Mouse (Mus musculus): Measurements from ENCODE around the gene Zdhhc7. TPM values are rescaled to one million over a fixed set of nuclear protein-coding genes. Genes with fewer than 3 reads are reported as not detected.

Gene Zdhhc7
- polyA plus RNA-seq, 1 experiment from 2014 or later, result 30.6 TPM

DNA sequence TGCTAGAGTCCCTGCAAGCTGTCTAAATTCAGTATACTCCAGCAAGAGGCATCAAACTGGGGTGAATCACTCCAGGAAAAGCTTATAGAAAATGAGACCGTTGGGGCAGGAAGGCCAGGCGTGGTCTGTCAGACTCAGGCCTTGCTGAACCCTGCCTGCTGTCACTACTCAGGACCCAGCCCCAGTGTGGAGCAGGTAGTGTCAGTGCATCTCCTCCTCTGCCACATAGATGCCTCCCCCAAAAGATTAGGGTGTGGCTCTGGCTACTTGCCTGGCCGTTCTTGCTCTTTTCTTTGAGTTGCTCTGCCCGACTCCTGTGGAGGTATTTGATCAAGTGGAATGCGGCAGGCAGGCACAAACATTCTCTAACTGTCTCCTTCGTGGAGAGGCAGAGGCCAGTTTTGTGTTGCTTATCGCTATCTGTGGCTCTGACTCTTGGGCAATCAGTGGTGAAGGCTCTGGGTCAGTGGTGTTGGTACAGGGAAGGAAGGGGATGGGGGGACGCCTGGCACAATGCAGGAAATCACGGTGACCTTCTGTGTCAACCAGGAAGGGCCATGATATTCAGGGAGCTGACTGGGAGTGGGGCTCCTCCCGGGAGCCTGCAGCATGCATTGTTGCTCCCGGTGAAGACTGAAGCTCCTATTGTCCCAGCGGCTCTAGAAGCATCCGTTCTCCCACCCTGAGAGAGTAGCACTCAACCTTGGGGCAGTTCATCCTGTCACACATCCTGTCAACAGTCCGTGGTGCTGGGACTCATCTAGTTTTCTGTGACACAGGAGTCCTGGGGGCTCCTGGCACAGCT, 25.3 kb upstream of the Zdhhc7 start:
- no peak overlapping the region; the same call in 1 of the 2 replicates for H3K9ac ChIP-seq
- ATAC-seq (ENCODE audit: low FRiP score), result no peak
- peaks cover 41% of the 10 kb centered on the region for H3K4me1 ChIP-seq
- no peaks in the 10 kb centered on the region for H3K36me3 ChIP-seq
- H3K9me3 ChIP-seq (replicated peaks), result no peaks in the 10 kb centered on the region
- WGBS, result 32% methylated on average over 14 of the region's 14 CpGs
- no peak overlapping the region for H3K4me3 ChIP-seq
- H3K27ac ChIP-seq, result peak overlapping the region; percentile 24; the same call in 1 of the 2 replicates
- no peak overlapping the region for H3K4me2 ChIP-seq (replicated peaks)
- H3K27me3 ChIP-seq, result 0 out of 2 replicates have a peak, but pooled peaks cover 4% of the 10 kb centered on the region

DNA sequence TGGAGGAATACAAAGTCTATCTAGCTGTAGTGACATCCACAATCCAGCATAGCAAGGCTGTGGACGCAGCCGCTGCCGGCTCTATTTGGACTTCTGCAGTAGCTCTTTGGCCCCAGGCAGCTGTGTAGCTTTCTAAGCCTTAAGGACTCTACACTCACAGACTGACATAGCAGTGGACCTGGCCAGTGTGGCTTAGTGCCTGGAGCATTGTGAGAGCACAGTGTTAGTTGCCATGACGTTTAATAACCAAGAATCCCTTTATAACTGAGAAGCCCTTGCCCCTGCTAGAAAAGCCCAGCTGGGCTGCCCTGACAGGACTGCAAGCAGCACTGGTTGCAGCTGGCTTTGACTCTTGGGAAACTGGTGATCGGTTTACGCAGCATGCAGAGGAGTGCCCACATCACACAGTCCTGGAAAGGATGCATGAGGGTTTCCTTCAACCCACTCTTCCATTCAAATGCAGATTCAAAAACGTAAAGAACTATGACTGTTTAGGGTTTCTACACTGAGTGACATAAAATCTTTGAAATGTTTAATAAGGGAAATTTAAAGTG, 23.6 kb upstream of the Zdhhc7 start:
- H3K36me3 ChIP-seq, result no peaks in the 10 kb centered on the region
- WGBS, result 47% methylated on average over 7 of the region's 7 CpGs
- no peak overlapping the region for H3K4me2 ChIP-seq (replicated peaks)
- H3K9ac ChIP-seq, result no peak overlapping the region
- 0 out of 2 replicates have a peak, but pooled peaks cover 4% of the 10 kb centered on the region for H3K27me3 ChIP-seq
- ATAC-seq (ENCODE audit: low FRiP score), result no peak
- H3K9me3 ChIP-seq (replicated peaks), result no peaks in the 10 kb centered on the region
- H3K27ac ChIP-seq, result 0 out of 2 replicates have a peak overlapping the region, but pooled peaks have one; percentile 8
- H3K4me1 ChIP-seq, result peaks cover 41% of the 10 kb centered on the region
- no peak overlapping the region for H3K4me3 ChIP-seq

DNA sequence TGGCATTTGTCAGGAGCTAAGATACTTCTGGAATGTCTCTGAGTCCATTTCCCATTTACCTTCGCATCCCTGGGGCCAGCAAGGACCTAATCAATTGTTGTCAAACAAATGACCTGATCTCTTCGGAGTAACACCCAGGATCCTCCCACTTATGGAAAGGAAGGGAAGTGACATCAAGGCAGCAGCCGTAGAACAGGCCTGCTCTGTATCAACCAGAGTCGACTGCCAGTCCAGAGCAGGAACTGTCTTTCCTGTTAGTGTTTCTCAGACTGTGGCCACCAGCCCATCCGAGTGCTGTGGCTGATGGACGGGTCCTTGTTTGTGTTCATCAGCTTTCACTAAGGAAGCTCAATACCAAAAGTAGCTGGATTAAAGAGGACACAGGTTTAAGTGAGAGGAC, 23.0 kb upstream of the Zdhhc7 start:
- WGBS, result 55% methylated on average over 6 of the region's 6 CpGs
- 0 out of 2 replicates have a peak, but pooled peaks cover 4% of the 10 kb centered on the region for H3K27me3 ChIP-seq
- no peak overlapping the region for H3K9ac ChIP-seq
- H3K4me2 ChIP-seq (replicated peaks), result no peak overlapping the region
- peaks cover 35% of the 10 kb centered on the region for H3K4me1 ChIP-seq
- H3K27ac ChIP-seq, result no peak overlapping the region
- no peaks in the 10 kb centered on the region for H3K36me3 ChIP-seq
- no peaks in the 10 kb centered on the region for H3K9me3 ChIP-seq (replicated peaks)
- no peak overlapping the region for H3K4me3 ChIP-seq
- no peak for ATAC-seq (ENCODE audit: low FRiP score)

DNA sequence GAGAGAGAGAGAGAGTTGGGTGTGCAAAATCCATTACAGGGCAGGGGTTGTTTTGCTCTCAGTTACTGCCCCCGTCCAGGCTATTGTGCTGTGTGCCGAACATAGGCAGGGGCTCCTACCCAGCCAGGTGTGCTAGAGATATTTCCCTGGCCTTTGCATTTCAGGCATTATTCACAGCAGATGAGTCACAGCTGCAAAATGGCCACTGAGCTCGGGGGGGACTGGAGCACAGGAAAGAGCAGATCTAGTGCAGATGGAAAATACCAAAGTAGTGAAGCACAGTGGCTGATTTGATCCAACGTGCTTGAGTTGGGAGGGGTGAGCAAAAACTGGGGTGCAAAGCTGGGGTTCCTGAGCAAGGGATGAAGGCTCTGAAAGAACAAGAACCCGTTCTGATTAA, 19.7 kb upstream of the Zdhhc7 start:
- WGBS, result 72% methylated on average over 5 of the region's 5 CpGs
- peaks cover 13% of the 10 kb centered on the region for H3K27me3 ChIP-seq
- no peak overlapping the region for H3K27ac ChIP-seq
- H3K4me1 ChIP-seq, result peaks cover 19% of the 10 kb centered on the region
- no peaks in the 10 kb centered on the region for H3K9me3 ChIP-seq (replicated peaks)
- no peak overlapping the region for H3K9ac ChIP-seq
- no peak for ATAC-seq (ENCODE audit: low FRiP score)
- H3K4me3 ChIP-seq, result no peak overlapping the region
- H3K36me3 ChIP-seq, result no peaks in the 10 kb centered on the region
- no peak overlapping the region for H3K4me2 ChIP-seq (replicated peaks)

DNA sequence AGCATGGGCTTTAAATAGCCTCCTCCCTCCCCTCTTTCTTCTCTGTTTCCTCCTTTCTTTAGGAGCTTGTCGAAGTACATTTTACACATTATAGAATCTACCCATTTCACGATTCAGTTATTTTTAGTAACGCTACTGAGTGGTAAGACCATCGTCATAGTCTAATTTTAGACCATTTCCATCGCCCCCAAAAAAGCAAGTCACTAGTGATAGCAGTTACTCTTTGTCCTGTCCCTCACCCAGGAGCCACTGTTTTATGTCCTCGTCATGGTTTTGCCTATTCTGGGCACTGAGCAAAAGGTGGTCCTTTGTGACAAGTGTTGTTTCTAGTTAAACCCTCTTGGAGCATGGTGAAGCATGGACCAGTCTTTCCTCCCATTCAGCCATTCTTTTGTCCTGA, 18.6 kb upstream of the Zdhhc7 start:
- no peak for ATAC-seq (ENCODE audit: low FRiP score)
- H3K4me1 ChIP-seq, result peaks cover 16% of the 10 kb centered on the region
- H3K9ac ChIP-seq, result no peak overlapping the region
- H3K4me3 ChIP-seq, result no peak overlapping the region
- WGBS, result 87% methylated on average over 6 of the region's 6 CpGs
- no peak overlapping the region for H3K4me2 ChIP-seq (replicated peaks)
- peaks cover 23% of the 10 kb centered on the region for H3K27me3 ChIP-seq
- H3K27ac ChIP-seq, result no peak overlapping the region
- H3K36me3 ChIP-seq, result no peaks in the 10 kb centered on the region
- H3K9me3 ChIP-seq (replicated peaks), result no peaks in the 10 kb centered on the region

DNA sequence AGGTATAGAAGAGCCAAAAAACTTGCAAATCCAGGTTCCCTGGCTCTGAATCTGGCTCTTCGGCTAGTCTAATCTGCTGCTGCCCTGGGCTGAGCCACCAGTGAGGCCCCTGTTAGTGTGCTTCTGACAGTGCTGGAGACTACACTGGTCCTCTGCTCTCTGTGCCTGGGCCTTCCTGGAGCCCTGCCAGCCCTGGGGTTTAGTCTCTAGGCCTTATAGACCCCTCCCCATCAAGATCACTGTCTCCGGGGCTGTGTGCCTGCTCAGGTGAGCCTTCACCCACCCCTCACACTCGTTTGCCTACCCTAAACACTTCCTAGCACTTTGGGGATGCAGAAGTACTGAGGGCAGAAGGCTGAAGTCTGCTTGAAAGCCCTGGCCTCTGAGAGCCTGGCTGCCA, 18.1 kb upstream of the Zdhhc7 start:
- no peaks in the 10 kb centered on the region for H3K9me3 ChIP-seq (replicated peaks)
- no peak for ATAC-seq (ENCODE audit: low FRiP score)
- H3K36me3 ChIP-seq, result no peaks in the 10 kb centered on the region
- H3K9ac ChIP-seq, result no peak overlapping the region
- no peak overlapping the region for H3K27ac ChIP-seq
- peaks cover 28% of the 10 kb centered on the region for H3K27me3 ChIP-seq
- 76% methylated on average over 3 of the region's 3 CpGs for WGBS
- H3K4me2 ChIP-seq (replicated peaks), result no peak overlapping the region
- peaks cover 16% of the 10 kb centered on the region for H3K4me1 ChIP-seq
- no peak overlapping the region for H3K4me3 ChIP-seq

DNA sequence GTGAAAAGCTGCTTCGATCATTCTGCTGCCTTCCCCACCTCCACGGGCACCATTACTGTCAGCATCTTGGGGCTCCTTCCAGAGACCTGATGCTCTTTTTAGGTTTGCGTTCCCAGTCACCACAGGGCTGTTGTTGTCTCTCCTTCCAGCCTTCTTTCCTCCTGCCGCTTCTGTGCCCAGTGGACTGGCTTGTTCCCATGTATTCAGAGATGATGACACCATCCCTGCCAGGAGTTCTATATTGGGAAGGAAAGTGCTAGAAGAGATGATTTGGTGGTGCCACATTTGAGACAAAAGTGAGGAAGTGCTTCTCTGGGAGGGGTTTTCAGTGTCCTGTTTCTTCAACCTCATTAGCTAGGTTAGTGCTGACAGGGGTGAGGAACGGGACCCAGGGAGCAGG, 17.6 kb upstream of the Zdhhc7 start:
- ATAC-seq (ENCODE audit: low FRiP score), result no peak
- no peaks in the 10 kb centered on the region for H3K9me3 ChIP-seq (replicated peaks)
- no peaks in the 10 kb centered on the region for H3K36me3 ChIP-seq
- H3K4me2 ChIP-seq (replicated peaks), result no peak overlapping the region
- no peak overlapping the region for H3K27ac ChIP-seq
- no peak overlapping the region for H3K9ac ChIP-seq
- peaks cover 13% of the 10 kb centered on the region for H3K4me1 ChIP-seq
- WGBS, result 80% methylated on average over 5 of the region's 5 CpGs
- peaks cover 30% of the 10 kb centered on the region for H3K27me3 ChIP-seq
- no peak overlapping the region for H3K4me3 ChIP-seq

DNA sequence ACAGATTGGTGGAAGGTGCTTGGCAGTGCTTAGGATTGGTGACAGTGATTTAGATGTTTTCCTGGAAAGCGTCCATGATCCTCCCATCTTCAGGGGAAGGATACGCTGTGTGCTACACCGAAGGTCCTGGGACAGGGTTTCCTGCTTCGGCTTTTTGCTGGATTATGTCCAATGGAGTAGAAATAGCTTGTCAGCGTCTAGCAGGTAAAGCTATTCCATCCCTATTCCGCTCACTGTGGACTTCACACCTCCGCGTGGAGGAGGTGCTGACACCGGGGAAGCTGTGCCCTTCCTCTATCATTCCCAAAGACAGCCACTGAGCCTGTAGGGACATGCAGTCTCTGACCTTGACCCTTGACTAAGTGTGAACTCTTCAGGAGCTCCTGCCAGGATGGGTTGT, 16.9 kb upstream of the Zdhhc7 start:
- Histone ChIP-seq H3K9me3 (replicated peaks) (no peaks in the 10 kb centered on the region), H3K27ac (no peak overlapping the region), H3K4me1 (peaks cover 14% of the 10 kb centered on the region), H3K27me3 (peaks cover 30% of the 10 kb centered on the region), H3K9ac (no peak overlapping the region), H3K4me2 (replicated peaks) (no peak overlapping the region), H3K36me3 (no peaks in the 10 kb centered on the region), H3K4me3 (no peak overlapping the region)
- ATAC-seq (ENCODE audit: low FRiP score), result no peak
- WGBS, result 90% methylated on average over 9 of the region's 9 CpGs

DNA sequence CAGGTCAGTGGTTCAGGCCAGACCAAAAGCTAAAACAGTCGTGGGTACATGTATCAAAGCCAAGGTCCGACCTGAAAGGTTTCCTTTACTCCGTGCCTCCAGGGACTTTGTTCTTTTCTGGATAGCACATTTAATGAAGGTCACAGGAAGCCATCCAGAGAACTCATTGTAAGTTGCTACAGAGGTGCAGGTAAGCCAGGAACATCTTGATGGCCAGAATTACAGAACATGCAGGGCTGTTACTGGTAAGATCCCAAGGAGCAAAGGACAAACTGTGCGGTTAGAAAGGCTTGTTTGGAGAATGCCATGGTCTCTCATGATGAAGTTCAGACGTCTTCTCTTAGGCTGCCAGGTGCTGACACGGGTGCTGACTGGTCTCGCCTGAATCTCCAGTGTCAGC, 15.3 kb upstream of the Zdhhc7 start:
- no peak overlapping the region for H3K9ac ChIP-seq
- peaks cover 19% of the 10 kb centered on the region for H3K4me1 ChIP-seq
- no peak for ATAC-seq (ENCODE audit: low FRiP score)
- no peaks in the 10 kb centered on the region for H3K36me3 ChIP-seq
- WGBS, result 76% methylated on average over 7 of the region's 7 CpGs
- H3K27ac ChIP-seq, result no peak overlapping the region
- peaks cover 30% of the 10 kb centered on the region for H3K27me3 ChIP-seq
- no peak overlapping the region for H3K4me3 ChIP-seq
- no peaks in the 10 kb centered on the region for H3K9me3 ChIP-seq (replicated peaks)
- H3K4me2 ChIP-seq (replicated peaks), result no peak overlapping the region

DNA sequence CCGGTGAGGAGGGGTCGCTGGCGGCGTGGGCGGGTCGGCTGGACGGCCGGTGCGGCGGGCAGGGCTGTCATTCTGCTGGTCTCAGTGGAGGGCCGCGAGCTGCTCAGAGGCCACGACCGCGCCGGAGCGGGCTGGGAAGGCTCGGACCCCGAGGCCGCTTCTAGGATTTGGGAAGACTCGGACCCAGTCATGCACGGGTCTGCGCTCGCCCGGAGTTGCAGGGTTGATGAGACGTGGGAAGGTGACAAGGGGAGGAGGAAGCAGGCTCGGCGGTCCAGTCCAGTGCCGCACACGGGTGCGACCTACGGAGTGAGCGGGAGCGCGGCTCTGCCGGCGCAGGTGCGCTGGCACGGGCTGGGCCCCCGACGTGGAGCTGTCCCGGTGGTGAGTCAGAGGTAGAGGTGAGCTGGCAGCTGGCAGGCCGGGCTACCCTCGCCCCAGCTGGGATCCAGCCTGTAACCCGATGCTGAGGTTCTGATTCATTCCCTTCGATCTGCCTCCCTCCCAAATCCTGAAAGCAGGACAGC, 13.1 kb upstream of the Zdhhc7 start:
- Histone ChIP-seq H3K4me3 (peak overlapping the region; percentile 55), H3K36me3 (no peaks in the 10 kb centered on the region), H3K4me2 (replicated peaks) (peak overlapping the region; percentile 71), H3K27ac (peak overlapping the region; percentile 66), H3K27me3 (peaks cover 30% of the 10 kb centered on the region), H3K4me1 (peaks cover 19% of the 10 kb centered on the region), H3K9ac (peak overlapping the region; percentile 71), H3K9me3 (replicated peaks) (no peaks in the 10 kb centered on the region)
- 1% methylated on average over 46 of the region's 46 CpGs for WGBS
- peak; percentile 61 for ATAC-seq (ENCODE audit: low FRiP score)

DNA sequence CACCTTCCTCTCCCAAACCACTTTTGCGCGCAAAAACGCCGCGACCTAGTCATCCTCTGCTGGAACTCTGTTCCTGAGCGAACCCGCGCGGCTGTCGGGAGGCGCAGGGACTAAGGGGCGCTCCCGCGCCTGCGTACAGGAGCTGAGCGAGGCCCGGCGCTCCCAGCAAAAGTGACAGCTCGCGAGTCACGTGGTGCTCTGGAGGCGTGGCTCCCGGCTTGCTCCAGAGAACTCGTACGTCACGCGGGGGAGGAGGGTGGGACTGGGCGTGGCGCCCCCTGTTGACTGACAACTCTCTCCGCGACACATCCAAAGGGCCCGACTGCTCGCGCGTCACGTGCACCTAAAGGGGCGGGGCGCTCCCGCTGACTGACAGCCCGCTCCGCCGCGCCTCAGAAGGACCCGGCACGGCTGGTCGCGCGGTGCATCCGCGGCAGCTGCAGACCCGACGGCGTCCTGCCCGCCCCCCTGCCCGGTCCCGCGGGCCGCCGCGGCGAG, 12.5 kb upstream of the Zdhhc7 start, which contains the start of gene 6430548M08Rik:
Gene 6430548M08Rik, plus strand, starts transcription at position 395 of the 498 bp plus-strand sequence.
- H3K27me3 ChIP-seq, result peaks cover 30% of the 10 kb centered on the region
- H3K4me1 ChIP-seq, result peaks cover 19% of the 10 kb centered on the region
- H3K36me3 ChIP-seq, result no peaks in the 10 kb centered on the region
- under 1% methylated on average over 60 of the region's 61 CpGs for WGBS
- H3K9me3 ChIP-seq (replicated peaks), result no peaks in the 10 kb centered on the region
- H3K27ac ChIP-seq, result peak within 1 kb of the TSS; percentile 85
- ATAC-seq (ENCODE audit: low FRiP score), result peak; percentile 97
- peak within 1 kb of the TSS; percentile 71 for H3K9ac ChIP-seq
- peak within 1 kb of the TSS; percentile 71 for H3K4me2 ChIP-seq (replicated peaks)
- peak within 1 kb of the TSS; percentile 55 for H3K4me3 ChIP-seq

DNA sequence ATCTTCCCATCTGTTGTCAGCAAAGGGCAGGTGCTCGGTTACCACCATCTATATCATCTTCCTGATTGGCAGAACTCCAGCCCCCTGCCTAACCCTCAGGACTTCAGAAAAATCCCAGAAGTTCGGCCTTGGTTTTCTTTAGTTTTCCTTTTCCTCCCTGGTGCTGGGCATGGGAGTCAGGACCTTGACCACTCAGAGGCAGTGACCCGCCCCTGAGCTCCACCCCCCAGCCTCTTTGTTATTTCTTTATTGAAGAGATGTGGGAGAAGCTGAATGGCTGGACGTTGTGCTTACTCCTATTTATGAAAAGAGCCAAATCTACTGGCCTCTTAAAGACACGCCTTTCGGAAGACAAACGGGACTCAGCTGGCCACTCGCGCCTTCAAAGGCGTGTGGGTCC, 12.0 kb upstream of the Zdhhc7 start:
- peak overlapping the region; percentile 85 for H3K27ac ChIP-seq
- H3K27me3 ChIP-seq, result peaks cover 30% of the 10 kb centered on the region
- H3K9ac ChIP-seq, result peak overlapping the region; percentile 61
- H3K4me3 ChIP-seq, result peak overlapping the region; percentile 55
- WGBS, result 4% methylated on average over 10 of the region's 10 CpGs
- peaks cover 19% of the 10 kb centered on the region for H3K4me1 ChIP-seq
- H3K36me3 ChIP-seq, result no peaks in the 10 kb centered on the region
- no peaks in the 10 kb centered on the region for H3K9me3 ChIP-seq (replicated peaks)
- ATAC-seq (ENCODE audit: low FRiP score), result peak; percentile 29
- H3K4me2 ChIP-seq (replicated peaks), result peak overlapping the region; percentile 69

All from hindbrain, embryonic 12.5 days (tissue).